Mouse (Mus musculus): ENCODE data around the gene Ly86.

The Ly86 gene

GRCm38 (mm10) chr13:37353016-37353415, 8.0 kb downstream of the Ly86 start:
- in situ Hi-C loops (cut with MboI): no loop called here

GRCm38 (mm10) chr13:37353868-37354267, 8.9 kb downstream of the Ly86 start:
- in situ Hi-C loops (cut with MboI): no loop called here

GRCm38 (mm10) chr13:37354432-37354831, 9.4 kb downstream of the Ly86 start:
- in situ Hi-C loops (cut with MboI): no loop called here

GRCm38 (mm10) chr13:37355642-37356331, 10.8 kb downstream of the Ly86 start:
- in situ Hi-C loops (cut with MboI): no loop called here

GRCm38 (mm10) chr13:37356549-37356948, 11.5 kb downstream of the Ly86 start:
- in situ Hi-C loops (cut with MboI): no loop called here

GRCm38 (mm10) chr13:37358112-37358511, 13.1 kb downstream of the Ly86 start:
- in situ Hi-C loops (cut with MboI): no loop called here

- in situ Hi-C loops (cut with MboI): no loop called here
These were observed 16.2 kb downstream of the Ly86 start for GRCm38 (mm10) chr13:37361249-37361648.

GRCm38 (mm10) chr13:37364351-37364750, 19.3 kb downstream of the Ly86 start:
- in situ Hi-C loops (cut with MboI): no loop called here

- in situ Hi-C loops (cut with MboI): no loop called here
These were observed 31.4 kb downstream of the Ly86 start for GRCm38 (mm10) chr13:37376411-37376810.

GRCm38 (mm10) chr13:37388222-37389202, 43.5 kb downstream of the Ly86 start:
- in situ Hi-C loops (cut with MboI): no loop called here

GRCm38 (mm10) chr13:37389296-37389695, 44.3 kb downstream of the Ly86 start:
- in situ Hi-C loops (cut with MboI): no loop called here

GRCm38 (mm10) chr13:37398791-37399190, 53.8 kb downstream of the Ly86 start:
- in situ Hi-C loops (cut with MboI): no loop called here

- in situ Hi-C loops (cut with MboI): no loop called here
These were observed 54.3 kb downstream of the Ly86 start for GRCm38 (mm10) chr13:37399340-37399739.

GRCm38 (mm10) chr13:37402421-37402820, 57.4 kb downstream of the Ly86 start:
- in situ Hi-C loops (cut with MboI): no loop called here

GRCm38 (mm10) chr13:37403708-37404107, 58.7 kb downstream of the Ly86 start:
- in situ Hi-C loops (cut with MboI): no loop called here

- in situ Hi-C loops (cut with MboI): no loop called here
These were observed 70.7 kb downstream of the Ly86 start for GRCm38 (mm10) chr13:37415696-37416095.

GRCm38 (mm10) chr13:37423416-37423815, 78.4 kb downstream of the Ly86 start:
- in situ Hi-C loops (cut with MboI): no loop called here

- in situ Hi-C loops (cut with MboI): no loop called here
These were observed 79.9 kb downstream of the Ly86 start for GRCm38 (mm10) chr13:37424904-37425303.

GRCm38 (mm10) chr13:37425406-37425805, 80.4 kb downstream of the Ly86 start:
- in situ Hi-C loops (cut with MboI): no loop called here

- in situ Hi-C loops (cut with MboI): no loop called here
These were observed 81.7 kb downstream of the Ly86 start for GRCm38 (mm10) chr13:37426578-37427336.

GRCm38 (mm10) chr13:37428496-37428895, 83.5 kb downstream of the Ly86 start:
- in situ Hi-C loops (cut with MboI): no loop called here

- in situ Hi-C loops (cut with MboI): no loop called here
These were observed 84.8 kb downstream of the Ly86 start for GRCm38 (mm10) chr13:37429661-37430271.

Measured in mature B cell (primary cell).